Mouse (Mus musculus): ENCODE measurements around the gene Map2k2. TPM values are rescaled to one million over a fixed set of nuclear protein-coding genes. Genes with fewer than 3 reads are reported as not detected.

Gene Map2k2
- polyA plus RNA-seq, 1 experiment, result 64.4 TPM

Other genes starting within 250 kb of the Map2k2 start
- gene Tmprss9, start 234.1 kb upstream of the Map2k2 start, polyA plus RNA-seq (2012; ENCODE audit: insufficient read depth, insufficient read length, missing spikeins), result not detected in 2 replicates
- 319 and 342 TPM in 2 replicates for gene Timm13, start 204.9 kb upstream of the Map2k2 start, polyA plus RNA-seq (2012; ENCODE audit: insufficient read depth, insufficient read length, missing spikeins)
- gene Lmnb2, start 187.7 kb upstream of the Map2k2 start, polyA plus RNA-seq (2012; ENCODE audit: insufficient read depth, insufficient read length, missing spikeins), result 1.9 and 4.9 TPM in 2 replicates
- gene Gadd45b, start 175.8 kb upstream of the Map2k2 start, polyA plus RNA-seq (2012; ENCODE audit: insufficient read depth, insufficient read length, missing spikeins), result 7.2 and 10.3 TPM in 2 replicates
- 6.4 and 9.0 TPM in 2 replicates for gene Gng7, start 91.0 kb upstream of the Map2k2 start, polyA plus RNA-seq (2012; ENCODE audit: insufficient read depth, insufficient read length, missing spikeins)
- not detected in 2 replicates for gene Diras1, start 80.3 kb upstream of the Map2k2 start, polyA plus RNA-seq (2012; ENCODE audit: insufficient read depth, insufficient read length, missing spikeins)
- gene Slc39a3, start 68.5 kb upstream of the Map2k2 start, polyA plus RNA-seq (2012; ENCODE audit: insufficient read depth, insufficient read length, missing spikeins), result 7.0 and 12.1 TPM in 2 replicates
- gene Sgta, start 45.7 kb upstream of the Map2k2 start, polyA plus RNA-seq (2012; ENCODE audit: insufficient read depth, insufficient read length, missing spikeins), result 130 and 139 TPM in 2 replicates
- gene Thop1, start 35.9 kb upstream of the Map2k2 start, polyA plus RNA-seq (2012; ENCODE audit: insufficient read depth, insufficient read length, missing spikeins), result 7.0 and 11.3 TPM in 2 replicates
- gene Creb3l3, start 7.0 kb upstream of the Map2k2 start, polyA plus RNA-seq (2012; ENCODE audit: insufficient read depth, insufficient read length, missing spikeins), result not detected in 2 replicates
- 28.4 and 29.6 TPM in 2 replicates for gene Zbtb7a, start 29.3 kb downstream of the Map2k2 start, polyA plus RNA-seq (2012; ENCODE audit: insufficient read depth, insufficient read length, missing spikeins)
- 10.3 and 13.4 TPM in 2 replicates for gene Pias4, start 62.0 kb downstream of the Map2k2 start, polyA plus RNA-seq (2012; ENCODE audit: insufficient read depth, insufficient read length, missing spikeins)
- gene Eef2, start 70.7 kb downstream of the Map2k2 start, polyA plus RNA-seq (2012; ENCODE audit: insufficient read depth, insufficient read length, missing spikeins), result 538 and 581 TPM in 2 replicates
- gene Dapk3, start 77.1 kb downstream of the Map2k2 start, polyA plus RNA-seq (2012; ENCODE audit: insufficient read depth, insufficient read length, missing spikeins), result 15.7 and 31.7 TPM in 2 replicates
- not detected in 2 replicates for gene 4930442H23Rik, start 77.9 kb downstream of the Map2k2 start, polyA plus RNA-seq (2012; ENCODE audit: insufficient read depth, insufficient read length, missing spikeins)
- 1.4 TPM in 1 of 2 replicates, not detected in the other for gene Nmrk2, start 96.1 kb downstream of the Map2k2 start, polyA plus RNA-seq (2012; ENCODE audit: insufficient read depth, insufficient read length, missing spikeins)
- gene Atcay, start 124.9 kb downstream of the Map2k2 start, polyA plus RNA-seq (2012; ENCODE audit: insufficient read depth, insufficient read length, missing spikeins), result not detected in 2 replicates
- 0.32 and 1.2 TPM in 2 replicates for gene Zfr2, start 127.2 kb downstream of the Map2k2 start, polyA plus RNA-seq (2012; ENCODE audit: insufficient read depth, insufficient read length, missing spikeins)
- not detected in 2 replicates for gene Matk, start 147.0 kb downstream of the Map2k2 start, polyA plus RNA-seq (2012; ENCODE audit: insufficient read depth, insufficient read length, missing spikeins)
- 122 and 144 TPM in 2 replicates for gene Mrpl54, start 161.0 kb downstream of the Map2k2 start, polyA plus RNA-seq (2012; ENCODE audit: insufficient read depth, insufficient read length, missing spikeins)
- 59.5 and 82.7 TPM in 2 replicates for gene Apba3, start 161.0 kb downstream of the Map2k2 start, polyA plus RNA-seq (2012; ENCODE audit: insufficient read depth, insufficient read length, missing spikeins)
- gene Tjp3, start 185.7 kb downstream of the Map2k2 start, polyA plus RNA-seq (2012; ENCODE audit: insufficient read depth, insufficient read length, missing spikeins), result 1.6 TPM in 1 of 2 replicates, not detected in the other
- 10.6 and 12.4 TPM in 2 replicates for gene Pip5k1c, start 187.0 kb downstream of the Map2k2 start, polyA plus RNA-seq (2012; ENCODE audit: insufficient read depth, insufficient read length, missing spikeins)
- gene Cactin, start 215.2 kb downstream of the Map2k2 start, polyA plus RNA-seq (2012; ENCODE audit: insufficient read depth, insufficient read length, missing spikeins), result 8.4 and 9.6 TPM in 2 replicates
- gene Tbxa2r, start 222.8 kb downstream of the Map2k2 start, polyA plus RNA-seq (2012; ENCODE audit: insufficient read depth, insufficient read length, missing spikeins), result not detected in 2 replicates
- gene Gipc3, start 237.4 kb downstream of the Map2k2 start, polyA plus RNA-seq (2012; ENCODE audit: insufficient read depth, insufficient read length, missing spikeins), result 1.0 TPM in 1 of 2 replicates, not detected in the other
- gene Hmg20b, start 244.6 kb downstream of the Map2k2 start, polyA plus RNA-seq (2012; ENCODE audit: insufficient read depth, insufficient read length, missing spikeins), result 66.1 and 78.7 TPM in 2 replicates

Data from brown adipose tissue, adult 24 weeks (tissue).